Mouse (Mus musculus): ENCODE measurements around the gene Wrnip1.

The Wrnip1 gene

DNA sequence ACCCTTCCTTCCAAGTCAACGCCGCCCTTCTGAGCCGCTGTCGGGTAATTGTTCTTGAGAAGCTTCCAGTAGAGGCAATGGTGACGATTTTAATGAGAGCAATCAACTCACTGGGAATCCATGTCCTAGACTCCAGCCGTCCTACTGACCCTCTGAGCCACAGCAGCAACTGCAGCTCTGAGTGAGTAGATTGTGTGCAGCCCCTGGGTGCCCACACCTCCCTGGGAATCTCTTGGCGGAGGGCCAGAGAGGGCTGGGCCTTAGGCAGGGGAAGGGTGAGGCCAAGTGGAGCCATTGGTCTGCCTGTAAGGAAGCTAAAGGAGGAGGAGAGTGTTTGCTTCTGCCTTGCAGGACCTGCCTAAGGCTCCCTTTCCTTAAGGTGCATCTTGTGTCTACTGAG lies 5.0 kb downstream of the Wrnip1 start:
- DNase-seq (ENCODE audit: low read depth, low spot score), result peak; percentile 24

- no peak for DNase-seq (ENCODE audit: low read depth, low spot score)
These were observed 5.8 kb downstream of the Wrnip1 start for GRCm38 (mm10) chr13:32807624-32808023.

DNA sequence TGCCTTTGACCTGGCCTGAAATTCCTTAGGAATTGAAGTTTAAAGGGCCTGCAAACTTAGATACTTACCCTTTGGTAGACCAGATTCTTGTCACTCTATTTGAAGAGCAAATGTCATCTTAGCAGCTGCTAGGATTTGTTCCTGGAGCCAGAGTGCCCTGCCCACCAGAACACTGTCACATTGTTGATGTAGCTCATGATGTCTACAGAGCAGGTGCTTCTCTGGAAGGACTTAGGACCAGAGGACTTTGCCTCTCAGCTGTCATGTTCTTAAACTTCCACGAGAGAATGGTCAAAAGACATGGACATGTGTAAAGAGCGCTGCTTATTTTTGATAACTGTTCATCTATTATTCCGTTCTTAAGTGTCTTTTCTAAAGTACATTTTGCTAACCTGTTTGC lies 17.4 kb downstream of the Wrnip1 start:
- no peak for DNase-seq (ENCODE audit: low read depth, low spot score)

DNA sequence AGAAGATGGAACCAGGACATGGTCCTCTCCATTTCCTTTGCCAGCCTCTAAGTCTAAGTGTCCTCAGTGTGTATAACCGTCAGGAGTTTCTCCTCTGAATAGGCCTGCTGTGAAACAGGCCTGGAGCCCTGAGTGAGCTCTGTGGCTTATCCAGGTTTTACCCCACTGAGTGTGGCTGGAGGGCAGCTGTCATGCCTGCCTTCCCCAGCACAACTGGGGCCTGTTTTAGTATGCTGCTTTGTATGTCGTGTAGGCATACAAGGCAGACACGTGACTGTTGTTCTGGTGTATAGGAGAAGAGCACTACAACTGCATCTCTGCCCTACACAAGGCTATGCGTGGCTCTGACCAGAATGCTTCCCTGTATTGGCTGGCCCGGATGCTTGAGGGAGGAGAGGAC lies 18.1 kb downstream of the Wrnip1 start:
- no peak for DNase-seq (ENCODE audit: low read depth, low spot score)

GRCm38 (mm10) chr13:32821671-32822070 lies 19.8 kb downstream of the Wrnip1 start:
- DNase-seq (ENCODE audit: low read depth, low spot score), result no peak

GRCm38 (mm10) chr13:32823126-32823525 lies 21.3 kb downstream of the Wrnip1 start:
- DNase-seq (ENCODE audit: low read depth, low spot score), result no peak

DNA sequence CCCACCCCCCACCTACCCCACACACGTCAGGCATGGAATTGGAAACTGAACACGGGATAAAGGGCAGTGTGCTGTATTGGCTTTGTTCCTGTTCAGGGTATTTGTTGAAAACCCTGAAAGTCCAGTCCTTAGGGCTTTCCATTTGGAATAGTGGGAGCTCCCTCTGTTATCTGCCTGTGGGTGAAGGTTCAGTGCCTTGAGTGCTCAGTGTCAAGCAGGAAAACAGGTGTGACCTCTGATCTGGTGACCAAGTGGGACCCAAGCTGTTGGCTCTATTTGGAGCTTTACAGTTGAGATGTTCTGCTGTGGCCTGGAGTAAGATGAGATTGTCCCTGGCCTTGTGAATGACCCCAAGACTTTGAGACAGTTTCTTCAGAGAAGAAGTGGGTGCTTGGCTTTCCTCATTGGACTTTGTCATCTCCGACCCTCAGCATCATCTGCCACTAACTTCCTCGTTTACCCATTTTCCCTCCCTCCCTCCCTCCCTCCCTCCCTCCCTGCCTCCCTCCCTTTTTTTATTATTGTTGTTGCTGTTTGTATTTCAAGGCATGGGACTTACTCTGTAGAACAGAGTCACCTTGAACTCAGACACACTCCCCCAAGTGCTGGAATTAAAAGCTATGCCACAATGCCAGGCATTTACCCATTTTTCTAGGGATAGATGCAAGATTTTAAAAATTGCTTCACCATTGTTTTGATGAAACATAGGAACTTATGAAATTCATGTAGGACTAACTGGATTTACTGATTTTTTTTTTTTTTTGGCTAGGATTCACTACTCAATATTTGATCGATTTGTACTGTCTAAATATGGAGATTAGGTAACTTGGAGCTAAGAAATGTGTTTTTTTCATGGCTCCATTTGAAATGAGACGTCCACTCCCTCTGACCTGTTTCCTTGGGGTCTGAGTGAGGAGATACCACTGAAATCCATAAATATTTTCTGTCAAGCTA lies 22.8 kb downstream of the Wrnip1 start:
- DNase-seq (ENCODE audit: low read depth, low spot score), result no peak

DNA sequence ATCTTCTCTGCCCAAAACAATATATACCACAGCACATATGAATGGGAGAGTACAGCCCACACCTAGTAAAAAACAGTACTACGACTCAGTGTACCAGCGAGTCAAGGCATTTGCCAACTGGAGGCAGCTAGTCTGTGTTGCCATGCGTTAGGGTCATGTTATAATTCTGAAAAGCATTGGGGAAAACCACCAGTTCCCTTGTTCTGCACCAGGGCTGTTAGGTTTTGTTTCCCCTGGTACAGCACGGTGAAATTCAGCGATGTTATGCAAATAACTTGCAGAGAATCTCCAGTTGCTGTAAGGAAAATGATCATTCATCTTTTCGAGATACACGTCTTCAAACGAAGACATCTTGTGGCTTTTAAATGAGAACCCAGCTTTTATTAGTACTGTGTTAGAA lies 23.7 kb downstream of the Wrnip1 start:
- DNase-seq (ENCODE audit: low read depth, low spot score), result no peak

DNA sequence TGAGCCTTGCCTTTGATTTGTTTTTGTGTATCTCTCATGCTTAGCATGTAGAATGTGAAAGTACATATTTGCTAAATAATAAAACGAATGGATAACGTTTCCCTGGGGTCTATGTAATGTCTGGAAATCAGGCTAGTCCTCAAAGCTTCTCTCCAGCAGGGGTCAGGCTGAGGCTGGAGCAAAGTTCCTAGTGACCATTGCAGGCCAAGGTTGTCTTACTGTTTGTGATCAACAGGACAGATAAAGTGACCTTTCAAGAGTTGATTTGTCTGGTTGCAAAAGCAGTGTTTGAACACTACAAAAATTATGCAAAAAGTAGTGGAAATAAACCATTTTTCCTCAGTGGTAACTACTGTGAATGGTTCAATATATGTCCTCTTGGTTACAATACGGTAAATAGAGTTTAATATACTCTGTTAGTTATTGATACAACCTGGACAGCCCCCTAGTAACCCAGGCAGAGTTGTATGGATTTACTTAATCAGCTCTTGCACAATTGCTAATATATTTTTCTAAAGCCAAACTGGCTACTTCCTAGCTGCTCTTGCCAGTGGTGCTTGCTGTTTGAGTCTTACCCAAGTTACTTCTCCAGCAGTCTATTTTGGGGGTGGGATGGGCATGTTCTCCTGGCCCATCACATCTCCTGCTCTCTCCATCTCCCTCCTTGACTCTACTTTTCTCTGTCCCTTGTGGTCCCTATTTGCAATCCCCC lies 25.4 kb downstream of the Wrnip1 start:
- DNase-seq (ENCODE audit: low read depth, low spot score), result no peak

DNA sequence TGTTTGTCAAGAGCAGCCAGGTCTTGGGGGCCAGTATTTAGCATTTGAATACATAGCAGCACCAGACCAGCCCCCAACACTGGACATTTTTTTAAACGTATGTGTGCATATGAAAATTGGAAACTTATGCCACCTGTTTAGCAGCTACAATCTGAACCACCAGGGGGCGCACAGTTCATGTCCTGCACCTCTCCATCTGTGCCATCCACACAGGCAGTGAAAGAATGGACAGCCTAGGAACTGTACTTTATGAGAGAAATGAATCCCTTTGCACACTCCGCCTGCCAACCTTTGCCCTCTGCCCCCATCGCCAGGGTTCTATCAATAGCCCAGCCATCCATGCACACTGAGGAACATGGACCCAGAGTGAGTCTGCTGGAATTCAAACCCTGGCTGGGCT lies 26.1 kb downstream of the Wrnip1 start:
- DNase-seq (ENCODE audit: low read depth, low spot score), result no peak

DNA sequence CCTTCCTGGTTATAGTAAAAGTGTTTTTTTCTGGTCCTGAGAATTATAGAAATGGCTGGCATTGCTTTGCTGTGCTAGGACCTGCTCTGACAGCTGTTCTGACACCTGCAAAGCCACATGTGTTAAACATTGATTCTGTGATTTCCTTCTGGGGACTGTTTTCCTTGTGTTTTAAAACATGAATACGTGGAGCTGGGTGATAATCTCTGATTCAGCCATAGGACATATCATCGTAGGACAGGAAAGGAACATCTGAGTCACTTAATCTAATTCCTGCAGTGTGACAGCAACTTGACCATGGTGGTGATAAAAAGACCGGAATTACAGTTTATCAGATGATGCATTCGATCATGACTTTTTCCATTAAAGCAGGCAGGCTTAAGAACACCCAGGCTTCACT lies 27.0 kb downstream of the Wrnip1 start:
- no peak for DNase-seq (ENCODE audit: low read depth, low spot score)

DNA sequence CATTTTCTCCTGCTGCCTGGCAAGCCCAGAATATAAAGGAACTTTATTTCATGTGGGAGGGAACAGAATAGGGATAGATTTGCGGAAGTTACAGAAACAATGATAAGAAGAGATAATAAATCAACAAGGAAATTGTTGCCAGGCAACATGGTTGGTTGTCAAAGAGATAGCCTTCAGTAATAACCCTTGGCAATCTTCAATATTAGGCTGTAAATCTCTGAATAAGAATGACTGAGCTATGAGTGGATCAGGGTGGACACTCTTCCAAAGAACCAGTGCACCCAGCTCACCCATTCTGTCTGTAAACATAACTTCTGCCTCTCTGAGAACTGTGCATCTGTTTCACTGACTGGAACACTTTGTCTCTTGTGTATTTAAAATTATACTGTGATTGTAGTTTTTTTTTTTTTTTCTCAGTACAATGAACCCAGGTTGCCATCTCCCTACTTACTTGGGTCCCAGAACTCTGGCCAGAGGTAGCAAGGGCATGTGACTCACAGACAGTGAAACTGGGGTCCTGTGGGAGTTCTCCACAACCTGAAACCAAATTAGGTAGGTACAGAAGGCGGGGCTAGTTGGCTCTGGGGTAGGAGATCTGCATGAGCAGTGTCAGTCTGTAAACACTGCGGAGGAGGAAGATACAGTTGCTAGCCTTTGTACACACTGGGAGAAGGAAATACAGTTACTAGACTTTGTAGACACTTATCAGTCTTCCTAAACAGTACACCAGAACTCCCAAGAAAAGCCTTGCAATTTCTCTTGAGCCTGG lies 29.9 kb downstream of the Wrnip1 start:
- no peak for DNase-seq (ENCODE audit: low read depth, low spot score)

DNA sequence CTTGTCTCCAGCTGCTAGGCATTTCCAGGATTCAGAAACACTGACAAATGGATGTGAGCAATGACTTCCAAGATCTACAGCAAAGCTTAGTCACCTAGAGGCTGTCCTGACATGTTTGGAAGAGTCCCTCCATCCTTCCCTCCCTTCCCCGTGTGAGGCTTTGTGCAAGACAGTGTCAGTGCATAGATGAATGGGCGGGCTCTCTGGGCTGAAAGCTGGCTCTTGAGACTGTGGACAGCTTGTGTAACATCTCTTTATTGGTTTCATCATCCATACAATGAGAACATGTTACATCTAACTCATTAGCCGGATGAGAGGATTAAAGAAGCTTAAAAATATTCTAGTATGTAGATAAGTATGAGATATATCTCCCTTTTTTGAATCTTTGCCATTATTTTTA lies 30.9 kb downstream of the Wrnip1 start:
- DNase-seq (ENCODE audit: low read depth, low spot score), result no peak

DNA sequence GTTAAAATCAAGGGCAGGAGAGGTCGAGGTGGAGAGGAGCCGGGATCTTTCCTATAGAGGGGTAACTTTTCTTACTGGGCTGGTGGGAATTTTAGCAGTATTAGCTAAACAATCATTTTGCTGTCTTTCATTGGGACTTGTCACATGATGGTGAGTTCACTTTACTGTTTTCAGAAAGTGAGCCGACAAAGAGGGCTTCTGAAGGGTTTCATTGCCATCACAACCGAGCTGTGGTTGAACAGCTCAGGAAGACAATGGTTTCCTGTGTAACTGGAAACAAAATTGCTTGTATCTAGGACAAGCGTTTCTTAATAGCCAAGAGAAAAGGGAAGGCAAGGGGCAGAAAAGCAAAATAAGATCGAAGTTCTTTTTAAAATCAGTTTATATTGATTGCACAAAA lies 31.4 kb downstream of the Wrnip1 start:
- no peak for DNase-seq (ENCODE audit: low read depth, low spot score)

DNA sequence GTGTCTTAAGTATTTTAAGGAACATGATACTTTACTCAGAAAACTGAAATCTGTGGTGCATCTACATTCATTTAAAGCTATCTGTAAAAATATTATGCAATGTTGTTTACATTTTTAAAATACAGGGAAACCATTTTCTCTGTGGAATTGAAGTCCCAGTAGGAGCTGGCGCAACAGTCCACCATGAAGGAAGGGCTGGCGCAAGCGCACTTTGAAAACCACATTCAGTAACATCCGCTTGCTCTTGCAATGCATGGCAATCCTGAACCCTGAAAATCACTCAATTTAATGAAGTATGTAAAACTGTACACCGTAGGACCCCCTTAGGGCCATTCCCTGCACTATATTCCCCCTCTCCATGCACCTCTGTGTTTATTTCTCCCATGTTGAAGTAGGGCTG lies 32.7 kb downstream of the Wrnip1 start:
- DNase-seq (ENCODE audit: low read depth, low spot score), result no peak

- DNase-seq (ENCODE audit: low read depth, low spot score), result no peak
These were observed 37.5 kb downstream of the Wrnip1 start for GRCm38 (mm10) chr13:32839314-32839713.

GRCm38 (mm10) chr13:32841349-32841748 lies 39.5 kb downstream of the Wrnip1 start:
- no peak for DNase-seq (ENCODE audit: low read depth, low spot score)

- DNase-seq (ENCODE audit: low read depth, low spot score), result no peak
These were observed 44.4 kb downstream of the Wrnip1 start for GRCm38 (mm10) chr13:32846221-32846620.

DNA sequence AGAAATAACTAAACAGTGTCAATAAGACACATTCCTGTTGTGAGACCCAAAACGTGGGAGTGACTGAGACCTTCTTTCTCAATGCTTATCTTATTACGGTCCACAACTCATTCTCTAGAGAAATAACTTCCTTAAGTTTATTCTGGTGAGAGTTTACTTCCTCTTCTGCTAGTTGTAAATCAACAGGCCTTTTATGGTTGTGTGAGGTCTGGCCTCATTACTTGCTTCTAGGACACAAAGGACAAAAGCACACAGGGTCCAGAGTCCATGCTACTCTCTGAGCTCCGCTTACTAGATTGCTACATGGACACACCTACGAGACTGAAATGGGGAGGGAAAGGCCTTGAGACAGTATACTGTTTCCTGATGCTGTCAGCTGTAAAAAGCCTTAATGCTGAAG lies 47.3 kb downstream of the Wrnip1 start:
- no peak for DNase-seq (ENCODE audit: low read depth, low spot score)

DNA sequence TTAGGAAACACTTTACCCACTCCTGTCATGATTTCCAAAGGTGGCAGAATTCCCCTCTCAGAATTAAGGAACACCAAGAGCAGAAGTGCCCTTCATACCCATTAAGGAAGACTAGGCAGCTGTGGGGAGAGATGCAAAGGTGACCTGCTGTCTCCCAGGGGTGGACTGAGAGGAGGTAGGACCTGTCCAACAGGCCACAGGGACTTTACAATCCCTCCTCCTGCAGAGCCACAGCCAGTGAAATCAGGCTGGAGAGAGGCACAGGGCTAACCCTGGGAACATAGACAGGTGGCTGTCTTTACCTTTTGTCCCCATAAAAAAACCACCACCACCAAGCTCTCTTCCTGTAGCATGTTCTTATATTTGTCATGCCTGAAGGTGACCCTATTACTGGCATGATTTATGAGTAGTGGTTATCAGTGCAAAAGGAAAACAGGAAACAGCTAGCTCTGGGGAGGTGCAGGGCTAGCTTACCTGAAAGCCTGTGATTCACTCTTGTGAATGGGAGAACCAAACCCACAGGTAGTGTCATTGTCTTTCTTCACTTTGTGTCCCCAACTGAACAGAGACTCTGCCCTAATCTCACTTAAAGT lies 47.8 kb downstream of the Wrnip1 start:
- no peak for DNase-seq (ENCODE audit: low read depth, low spot score)

DNA sequence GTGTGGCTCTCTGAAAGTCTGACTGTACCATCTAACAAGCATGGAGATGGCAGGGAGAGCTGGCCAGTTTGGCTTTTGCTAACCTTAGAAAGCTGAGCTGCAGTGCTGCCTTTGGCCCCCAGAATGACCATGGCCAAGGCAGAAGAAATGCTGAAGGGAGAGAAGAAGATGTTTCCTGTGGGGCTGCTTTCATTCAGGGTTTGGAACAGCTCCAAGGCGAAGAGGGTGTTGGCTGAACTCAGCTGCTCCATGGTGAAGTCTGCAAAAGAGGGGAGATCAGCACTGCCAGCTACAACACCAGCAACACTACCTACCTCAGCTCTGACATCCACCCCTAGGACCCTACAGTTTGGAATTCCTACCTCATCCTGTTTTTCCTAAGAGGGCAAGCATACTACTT lies 48.3 kb downstream of the Wrnip1 start:
- DNase-seq (ENCODE audit: low read depth, low spot score), result no peak

Measured in retina, postnatal 7 days (tissue).